Mouse (Mus musculus): ENCODE results near the gene Olfr1138.

Gene Olfr1138

GRCm38 (mm10) chr2:87739878-87740277, at the start of gene Olfr1138:
TSS of gene Olfr1138 (minus strand) at chr2:87739978.
- 79% methylated on average over 1 of the region's 1 CpGs for WGBS

DNA sequence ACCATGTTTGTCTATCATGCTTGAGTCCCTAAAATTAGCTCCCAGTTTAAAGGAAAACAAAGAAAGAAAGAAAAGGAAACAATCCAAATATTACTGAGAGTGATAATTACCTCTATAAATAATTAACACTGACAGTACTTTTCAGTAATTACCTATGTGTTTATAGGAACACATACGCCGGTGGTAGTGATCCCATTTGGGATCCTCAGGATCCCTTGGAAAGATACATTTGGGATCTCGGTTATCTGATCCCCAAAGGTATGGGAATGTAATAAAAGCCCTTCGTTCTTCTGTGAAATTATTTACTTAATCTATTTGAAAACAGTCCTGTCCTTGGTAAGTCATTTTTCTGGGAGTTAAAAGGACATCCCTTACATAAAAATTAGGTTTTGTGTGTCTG, 39.4 kb upstream of the Olfr1138 start, which contains the start of gene Olfr152:
TSS of gene Olfr152 (plus strand) at position 301 of the 400 bp plus-strand sequence.
- 75% methylated on average over 4 of the region's 4 CpGs for WGBS

DNA sequence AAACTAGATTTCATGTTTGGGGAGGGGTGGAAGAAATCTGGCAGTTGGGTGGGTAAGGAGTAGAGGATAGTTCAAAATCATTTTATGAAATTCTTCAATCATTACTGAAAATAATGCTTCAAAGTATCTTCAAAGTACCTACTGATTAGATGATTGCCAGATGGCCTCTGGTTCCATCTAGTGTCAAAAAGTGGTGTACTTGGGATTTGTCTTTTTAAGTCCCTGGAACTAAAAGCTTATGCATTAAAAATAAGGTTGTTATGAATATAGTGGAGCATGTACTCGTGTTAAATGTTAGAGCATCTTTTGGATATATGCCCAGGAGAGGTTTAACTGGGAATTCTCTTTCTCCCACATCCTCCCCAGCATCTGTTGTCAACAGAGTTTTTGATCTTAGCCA, 36.4 kb upstream of the Olfr1138 start:
- WGBS, result 11% methylated on average over 1 of the region's 1 CpGs

- WGBS, result 70% methylated on average over 1 of the region's 1 CpGs
Measured at GRCm38 (mm10) chr2:87753891-87754290, 14.1 kb upstream of the Olfr1138 start, which contains the start of gene Olfr1141. TSS of gene Olfr1141 (minus strand) at chr2:87753991.

DNA sequence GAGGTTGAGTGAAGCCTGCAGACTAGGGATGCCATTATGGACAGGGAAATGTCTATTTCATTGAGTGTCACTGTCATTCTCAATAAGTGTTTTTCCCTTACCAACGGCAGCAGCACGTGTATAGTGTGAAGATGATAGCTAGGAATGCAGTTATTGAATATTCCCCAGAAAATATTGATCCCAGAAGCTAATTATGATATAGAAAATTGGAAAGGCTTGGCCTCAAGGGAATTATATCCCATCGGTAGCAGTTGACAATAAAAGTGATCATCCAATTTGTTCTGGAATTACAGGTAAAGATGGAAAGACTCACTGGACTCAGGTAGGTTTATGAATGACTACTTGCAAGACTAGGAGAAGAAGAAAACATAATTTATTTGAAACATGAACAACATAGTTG, 3.7 kb upstream of the Olfr1138 start, which contains the start of gene Olfr1140:
TSS of gene Olfr1140 (plus strand) at position 301 of the 400 bp plus-strand sequence.
- 84% methylated on average over 3 of the region's 3 CpGs for WGBS

GRCm38 (mm10) chr2:87713079-87713478, 26.7 kb downstream of the Olfr1138 start, which contains the start of gene Olfr1137:
TSS of gene Olfr1137 (minus strand) at chr2:87713179.

GRCm38 (mm10) chr2:87693847-87694246, 45.9 kb downstream of the Olfr1138 start, which contains the start of gene Olfr1136:
TSS of gene Olfr1136 (minus strand) at chr2:87693947.

